Mouse (Mus musculus) intestine, embryonic 14.5 days (tissue): ENCODE results near the gene Gabrb3. TPM values are rescaled to one million over a fixed set of nuclear protein-coding genes. Genes with fewer than 3 reads are reported as not detected.

Source experiments
- ATAC-seq: fragments of 200-750 bp; cut with Nextera tagmentation; replicated peaks from 2 replicates; pipeline ENCODE4 v1.8.0; 2017; ENCODE audit warnings: low read depth, moderate number of reproducible peaks, moderate TSS enrichment, moderate library complexity; ENCODE audit not compliant: low FRiP score, low TSS enrichment
- DNase-seq: peaks from one replicate; pipeline ENCODE4 v3.0.0-alpha.2; 2018; ENCODE audit warnings: low spot score
- H3K27ac ChIP-seq: fragments of 300-500 bp; sonication (generic); 2 replicates; pipeline ENCODE4 v1.5.1; 2014; ENCODE audit warnings: low read depth, mild to moderate bottlenecking, control low read depth
- H3K27me3 ChIP-seq: fragments of 300-500 bp; sonication (generic); replicated peaks from 2 replicates; pipeline ENCODE4 v1.6.1; 2014; ENCODE audit warnings: low read length, control low read depth; ENCODE audit not compliant: control insufficient read depth, insufficient read depth
- H3K36me3 ChIP-seq: fragments of 300-500 bp; sonication (generic); 2 replicates; pipeline ENCODE4 v1.6.1; 2014; ENCODE audit warnings: low read length, control low read depth; ENCODE audit not compliant: control insufficient read depth, insufficient read depth
- H3K4me1 ChIP-seq: fragments of 300-500 bp; sonication (generic); replicated peaks from 2 replicates; pipeline ENCODE4 v1.6.1; 2014; ENCODE audit warnings: low read length, control low read depth, mixed read lengths; ENCODE audit not compliant: control insufficient read depth, insufficient read depth
- H3K4me2 ChIP-seq: fragments of 300-500 bp; sonication (generic); 2 replicates; pipeline ENCODE4 v1.6.1; 2014; ENCODE audit warnings: low read length
- H3K4me3 ChIP-seq: fragments of 300-500 bp; sonication (generic); 2 replicates; pipeline ENCODE4 v1.5.1; 2014; ENCODE audit warnings: low read depth, low read length, control low read depth, mixed read lengths
- H3K9ac ChIP-seq: fragments of 300-500 bp; sonication (generic); 2 replicates; pipeline ENCODE4 v1.6.1; 2014; ENCODE audit warnings: mild to moderate bottlenecking, low read length
- H3K9me3 ChIP-seq: fragments of 300-500 bp; sonication (generic); 2 replicates; pipeline ENCODE4 v1.6.1; 2016; ENCODE audit warnings: low read length, control low read depth; ENCODE audit not compliant: control insufficient read depth
- WGBS: fragments of 180-500 bp; shearing (Covaris S2); extraction: QIAGEN DNeasy Blood & Tissue Kit; methylation state at CpG from one replicate; pipeline ENCODE4 v1.1.7; 2014; 5-methylcytosine and 5-hydroxymethylcytosine counted together
- microRNA-seq: library from miRNA; unstranded; fragments of <30 nt; microRNA quantifications from one replicate; pipeline ENCODE4, GENCODE M21; 2016
- polyA plus RNA-seq: library from polyadenylated mRNA; unstranded; fragments of >200 nt; fragmentation: Nextera tagmentation; extraction: Ambion mirVana; gene quantifications from 2 replicates; pipeline ENCODE4 v1.2.1, GENCODE M21; 2014

Gene Gabrb3
- polyA plus RNA-seq, 1 experiment from 2014 or later: 2.9 TPM

DNA sequence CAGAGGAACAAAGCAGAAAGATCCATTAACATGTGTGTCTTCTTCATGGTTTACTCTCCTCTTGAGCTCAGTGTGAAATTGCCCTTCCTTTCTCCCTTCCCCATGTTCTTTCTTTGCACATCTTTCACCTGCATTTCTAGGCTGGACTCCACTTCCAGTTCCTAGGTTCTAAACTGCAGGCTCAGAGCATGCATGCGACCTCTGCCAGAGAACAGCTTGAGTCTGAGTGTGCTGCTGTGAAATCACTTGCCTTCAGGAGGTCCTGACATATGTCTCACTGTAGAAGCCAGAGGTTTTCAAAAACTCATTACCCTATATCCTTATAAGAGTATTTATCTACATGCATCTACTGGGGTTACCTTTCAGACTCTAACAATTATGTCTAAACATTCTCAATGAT lies 383.8 kb downstream of the Gabrb3 start:
- DNase-seq (no peak), ATAC-seq (no peak)
- Histone ChIP-seq H3K27me3 (no peaks in the 10 kb centered on the region), H3K4me3 (no peak overlapping the region), H3K27ac (no peak overlapping the region), H3K36me3 (no peaks in the 10 kb centered on the region), H3K9ac (no peak overlapping the region), H3K4me2 (no peak overlapping the region), H3K4me1 (no peaks in the 10 kb centered on the region), H3K9me3 (no peaks in the 10 kb centered on the region)
- WGBS: 79% methylated on average over 1 of the region's 1 CpGs

- WGBS: 76% methylated on average over 1 of the region's 1 CpGs
Measured at GRCm38 (mm10) chr7:57813716-57814115, 394.2 kb downstream of the Gabrb3 start.

GRCm38 (mm10) chr7:57842383-57842896 lies 422.9 kb downstream of the Gabrb3 start:
- H3K27me3 ChIP-seq: no peaks in the 10 kb centered on the region
- no peaks in the 10 kb centered on the region for H3K36me3 ChIP-seq
- H3K9ac ChIP-seq: no peak overlapping the region
- ATAC-seq: no peak
- H3K4me3 ChIP-seq: no peak overlapping the region
- no peaks in the 10 kb centered on the region for H3K4me1 ChIP-seq
- DNase-seq: no peak
- no peak overlapping the region for H3K4me2 ChIP-seq
- H3K9me3 ChIP-seq: no peaks in the 10 kb centered on the region
- H3K27ac ChIP-seq: no peak overlapping the region
- 68% methylated on average over 1 of the region's 1 CpGs for WGBS

More at GRCm38 (mm10) chr7:57813716-57814115, 394.2 kb downstream of the Gabrb3 start:
- H3K36me3 ChIP-seq: no peaks in the 10 kb centered on the region
- H3K4me3 ChIP-seq: no peak overlapping the region
- no peaks in the 10 kb centered on the region for H3K4me1 ChIP-seq
- no peak overlapping the region for H3K4me2 ChIP-seq
- ATAC-seq (no peak), DNase-seq (no peak)
- no peaks in the 10 kb centered on the region for H3K9me3 ChIP-seq
- no peak overlapping the region for H3K9ac ChIP-seq
- H3K27me3 ChIP-seq: no peaks in the 10 kb centered on the region
- no peak overlapping the region for H3K27ac ChIP-seq

GRCm38 (mm10) chr7:57867951-57868350 lies 448.5 kb downstream of the Gabrb3 start:
- Histone ChIP-seq H3K27me3 (no peaks in the 10 kb centered on the region), H3K4me3 (no peak overlapping the region), H3K27ac (no peak overlapping the region), H3K36me3 (no peaks in the 10 kb centered on the region), H3K4me2 (no peak overlapping the region), H3K9me3 (no peaks in the 10 kb centered on the region), H3K4me1 (no peaks in the 10 kb centered on the region), H3K9ac (no peak overlapping the region)
- 71% methylated on average over 2 of the region's 2 CpGs for WGBS
- no peak for DNase-seq
- ATAC-seq: no peak

Small RNA genes lying within 50 kb of the gene (microRNA-seq; reads per million reads assigned to microRNA genes)
- not detected for gene Mir6389

Other genes with a start within 250 kb of the Gabrb3 start
- 0.60 and 0.85 TPM in 2 replicates for gene Gabrg3, start 32.5 kb upstream of the Gabrb3 start, polyA plus RNA-seq
- 0.38 and 0.49 TPM in 2 replicates for gene Gabra5, start 90.4 kb downstream of the Gabrb3 start, polyA plus RNA-seq